Mouse (Mus musculus): ENCODE results near the gene Cuedc1. TPM values are rescaled to one million over a fixed set of nuclear protein-coding genes. Genes with fewer than 3 reads are reported as not detected.

Gene Cuedc1
- polyA plus RNA-seq, 1 experiment from 2014 or later: 46.1 TPM

GRCm38 (mm10) chr11:88218155-88218554 lies 120.3 kb downstream of the Cuedc1 start:
- H3K27me3 ChIP-seq (ENCODE audit: control insufficient read depth, insufficient read depth, low read depth, low read length): no peaks in the 10 kb centered on the region
- WGBS: 91% methylated on average over 6 of the region's 6 CpGs
- H3K27ac ChIP-seq (ENCODE audit: low read length): no peak overlapping the region
- no peak for ATAC-seq
- H3K9me3 ChIP-seq (replicated peaks; ENCODE audit: control insufficient read depth, low read length, poor library complexity, severe bottlenecking): no peaks in the 10 kb centered on the region
- no peak overlapping the region for H3K9ac ChIP-seq (ENCODE audit: low read depth, low read length)
- H3K4me1 ChIP-seq (ENCODE audit: control insufficient read depth, insufficient read depth, low read length): peaks cover 9% of the 10 kb centered on the region
- H3K4me3 ChIP-seq (ENCODE audit: low read depth, low read length): no peak overlapping the region
- H3K36me3 ChIP-seq (ENCODE audit: control insufficient read depth, insufficient read depth, low read length): no peaks in the 10 kb centered on the region
- no peak overlapping the region for H3K4me2 ChIP-seq (ENCODE audit: low read length)

- H3K9ac ChIP-seq (ENCODE audit: low read depth, low read length): no peak overlapping the region
- no peak overlapping the region for H3K4me3 ChIP-seq (ENCODE audit: low read depth, low read length)
- WGBS: 69% methylated on average over 7 of the region's 7 CpGs
- no peaks in the 10 kb centered on the region for H3K27me3 ChIP-seq (ENCODE audit: control insufficient read depth, insufficient read depth, low read depth, low read length)
- no peak overlapping the region for H3K27ac ChIP-seq (ENCODE audit: low read length)
- H3K36me3 ChIP-seq (ENCODE audit: control insufficient read depth, insufficient read depth, low read length): no peaks in the 10 kb centered on the region
- H3K4me1 ChIP-seq (ENCODE audit: control insufficient read depth, insufficient read depth, low read length): peaks cover 9% of the 10 kb centered on the region
- no peak overlapping the region for H3K4me2 ChIP-seq (ENCODE audit: low read length)
- H3K9me3 ChIP-seq (replicated peaks; ENCODE audit: control insufficient read depth, low read length, poor library complexity, severe bottlenecking): no peaks in the 10 kb centered on the region
- ATAC-seq: no peak
These were observed 120.7 kb downstream of the Cuedc1 start for GRCm38 (mm10) chr11:88218586-88218985.

- Histone ChIP-seq H3K9me3 (replicated peaks; ENCODE audit: control insufficient read depth, low read length, poor library complexity, severe bottlenecking) (no peaks in the 10 kb centered on the region), H3K4me2 (ENCODE audit: low read length) (no peak overlapping the region), H3K27ac (ENCODE audit: low read length) (no peak overlapping the region), H3K4me3 (ENCODE audit: low read depth, low read length) (no peak overlapping the region), H3K9ac (ENCODE audit: low read depth, low read length) (no peak overlapping the region), H3K27me3 (ENCODE audit: control insufficient read depth, insufficient read depth, low read depth, low read length) (no peaks in the 10 kb centered on the region), H3K36me3 (ENCODE audit: control insufficient read depth, insufficient read depth, low read length) (no peaks in the 10 kb centered on the region), H3K4me1 (ENCODE audit: control insufficient read depth, insufficient read depth, low read length) (no peaks in the 10 kb centered on the region)
- 82% methylated on average over 15 of the region's 15 CpGs for WGBS
- no peak for ATAC-seq
These were observed 124.1 kb downstream of the Cuedc1 start for GRCm38 (mm10) chr11:88221929-88222475.

- H3K4me3 ChIP-seq (ENCODE audit: low read depth, low read length): no peak overlapping the region
- no peaks in the 10 kb centered on the region for H3K9me3 ChIP-seq (replicated peaks; ENCODE audit: control insufficient read depth, low read length, poor library complexity, severe bottlenecking)
- no peak overlapping the region for H3K4me2 ChIP-seq (ENCODE audit: low read length)
- 89% methylated on average over 17 of the region's 17 CpGs for WGBS
- no peaks in the 10 kb centered on the region for H3K36me3 ChIP-seq (ENCODE audit: control insufficient read depth, insufficient read depth, low read length)
- H3K4me1 ChIP-seq (ENCODE audit: control insufficient read depth, insufficient read depth, low read length): no peaks in the 10 kb centered on the region
- no peak for ATAC-seq
- no peak overlapping the region for H3K27ac ChIP-seq (ENCODE audit: low read length)
- H3K9ac ChIP-seq (ENCODE audit: low read depth, low read length): no peak overlapping the region
- H3K27me3 ChIP-seq (ENCODE audit: control insufficient read depth, insufficient read depth, low read depth, low read length): no peaks in the 10 kb centered on the region
These were observed 129.4 kb downstream of the Cuedc1 start for GRCm38 (mm10) chr11:88227001-88227957.

GRCm38 (mm10) chr11:88231213-88231790 lies 133.4 kb downstream of the Cuedc1 start:
- Histone ChIP-seq H3K4me3 (ENCODE audit: low read depth, low read length) (no peak overlapping the region), H3K4me2 (ENCODE audit: low read length) (no peak overlapping the region), H3K9ac (ENCODE audit: low read depth, low read length) (no peak overlapping the region), H3K9me3 (replicated peaks; ENCODE audit: control insufficient read depth, low read length, poor library complexity, severe bottlenecking) (no peaks in the 10 kb centered on the region), H3K36me3 (ENCODE audit: control insufficient read depth, insufficient read depth, low read length) (no peaks in the 10 kb centered on the region), H3K4me1 (ENCODE audit: control insufficient read depth, insufficient read depth, low read length) (peaks cover 20% of the 10 kb centered on the region), H3K27me3 (ENCODE audit: control insufficient read depth, insufficient read depth, low read depth, low read length) (no peaks in the 10 kb centered on the region), H3K27ac (ENCODE audit: low read length) (no peak overlapping the region)
- 74% methylated on average over 4 of the region's 4 CpGs for WGBS
- ATAC-seq: no peak

- Histone ChIP-seq H3K36me3 (ENCODE audit: control insufficient read depth, insufficient read depth, low read length) (no peaks in the 10 kb centered on the region), H3K4me3 (ENCODE audit: low read depth, low read length) (no peak overlapping the region), H3K27me3 (ENCODE audit: control insufficient read depth, insufficient read depth, low read depth, low read length) (no peaks in the 10 kb centered on the region), H3K4me2 (ENCODE audit: low read length) (no peak overlapping the region), H3K4me1 (ENCODE audit: control insufficient read depth, insufficient read depth, low read length) (peaks cover 26% of the 10 kb centered on the region), H3K9me3 (replicated peaks; ENCODE audit: control insufficient read depth, low read length, poor library complexity, severe bottlenecking) (no peaks in the 10 kb centered on the region), H3K9ac (ENCODE audit: low read depth, low read length) (0 out of 2 replicates have a peak overlapping the region, but pooled peaks have one; percentile 10), H3K27ac (ENCODE audit: low read length) (peak overlapping the region; percentile 2; the same call in 1 of the 2 replicates)
- no peak for ATAC-seq
- 33% methylated on average over 17 of the region's 17 CpGs for WGBS
These were observed 135.9 kb downstream of the Cuedc1 start for GRCm38 (mm10) chr11:88233528-88234427.

GRCm38 (mm10) chr11:88234789-88235188 lies 136.9 kb downstream of the Cuedc1 start:
- H3K9me3 ChIP-seq (replicated peaks; ENCODE audit: control insufficient read depth, low read length, poor library complexity, severe bottlenecking): no peaks in the 10 kb centered on the region
- no peaks in the 10 kb centered on the region for H3K27me3 ChIP-seq (ENCODE audit: control insufficient read depth, insufficient read depth, low read depth, low read length)
- H3K4me3 ChIP-seq (ENCODE audit: low read depth, low read length): no peak overlapping the region
- no peak overlapping the region for H3K27ac ChIP-seq (ENCODE audit: low read length)
- no peak overlapping the region for H3K9ac ChIP-seq (ENCODE audit: low read depth, low read length)
- H3K4me2 ChIP-seq (ENCODE audit: low read length): no peak overlapping the region
- peaks cover 29% of the 10 kb centered on the region for H3K4me1 ChIP-seq (ENCODE audit: control insufficient read depth, insufficient read depth, low read length)
- no peaks in the 10 kb centered on the region for H3K36me3 ChIP-seq (ENCODE audit: control insufficient read depth, insufficient read depth, low read length)
- no peak for ATAC-seq
- WGBS: 36% methylated on average over 4 of the region's 4 CpGs

- Histone ChIP-seq H3K27me3 (ENCODE audit: control insufficient read depth, insufficient read depth, low read depth, low read length) (no peaks in the 10 kb centered on the region), H3K4me1 (ENCODE audit: control insufficient read depth, insufficient read depth, low read length) (peaks cover 32% of the 10 kb centered on the region), H3K9me3 (replicated peaks; ENCODE audit: control insufficient read depth, low read length, poor library complexity, severe bottlenecking) (no peaks in the 10 kb centered on the region), H3K4me2 (ENCODE audit: low read length) (peak overlapping the region; percentile 35), H3K27ac (ENCODE audit: low read length) (peak overlapping the region; percentile 47; the same call in 1 of the 2 replicates), H3K9ac (ENCODE audit: low read depth, low read length) (no peak overlapping the region), H3K36me3 (ENCODE audit: control insufficient read depth, insufficient read depth, low read length) (no peaks in the 10 kb centered on the region), H3K4me3 (ENCODE audit: low read depth, low read length) (no peak overlapping the region)
- ATAC-seq: no peak
- 7% methylated on average over 23 of the region's 23 CpGs for WGBS
These were observed 137.7 kb downstream of the Cuedc1 start for GRCm38 (mm10) chr11:88235221-88236203.

Measured in midbrain, embryonic 16.5 days (tissue).